Mouse (Mus musculus): ENCODE measurements around the gene Aak1. TPM values are rescaled to one million over a fixed set of nuclear protein-coding genes. Genes with fewer than 3 reads are reported as not detected.

Gene Aak1
- polyA plus RNA-seq, 1 experiment from 2014 or later = 2.2 TPM

DNA sequence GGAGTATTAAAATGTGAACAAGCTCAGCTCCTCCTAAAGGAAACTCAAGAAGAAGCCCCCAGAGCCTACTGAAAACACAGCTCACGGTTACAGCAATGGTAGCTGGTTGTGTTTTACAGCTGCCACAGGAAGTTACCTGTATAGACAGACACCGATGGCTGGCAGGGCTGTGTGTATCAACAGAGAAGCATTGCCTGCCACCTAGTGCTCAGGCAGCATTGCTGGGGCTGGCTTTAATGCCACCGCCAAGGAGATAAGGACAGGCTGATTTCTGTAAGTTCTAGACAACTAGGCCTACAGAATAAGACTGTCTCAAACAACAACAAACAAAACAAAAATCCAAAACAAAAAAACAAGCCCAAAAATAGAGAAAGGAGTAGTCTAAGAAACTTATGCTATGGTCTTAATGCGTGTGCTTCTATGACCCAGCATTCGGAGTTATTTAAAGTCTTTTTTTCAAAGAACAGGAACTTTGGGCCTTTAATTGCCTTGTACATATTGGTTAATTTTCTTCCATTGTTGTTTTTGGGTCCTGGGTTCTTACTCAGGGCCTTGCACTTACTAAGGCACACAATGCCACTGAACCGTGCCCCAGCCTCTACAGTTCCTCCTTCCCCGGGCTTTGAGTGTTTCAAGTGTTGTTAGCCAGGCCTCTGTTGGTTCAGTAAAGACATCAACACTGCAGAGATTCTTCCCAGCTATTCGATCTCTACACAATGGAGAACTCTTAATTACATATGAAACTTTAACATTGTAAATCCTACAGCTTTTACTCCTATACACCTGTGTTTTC is 136.2 kb downstream of the Aak1 start:
- Histone ChIP-seq H3K27me3 (ENCODE audit: insufficient read depth, low read length) (no peaks in the 10 kb centered on the region), H3K9me3 (ENCODE audit: low read length) (no peaks in the 10 kb centered on the region), H3K4me2 (ENCODE audit: low read depth, low read length) (no peak overlapping the region), H3K4me3 (ENCODE audit: low read depth, low read length) (no peak overlapping the region), H3K27ac (ENCODE audit: low read depth) (no peak overlapping the region), H3K4me1 (ENCODE audit: insufficient read depth) (no peaks in the 10 kb centered on the region), H3K9ac (replicated peaks) (no peak overlapping the region), H3K36me3 (replicated peaks; ENCODE audit: insufficient read depth, low read length) (0 out of 2 replicates have a peak, but pooled peaks cover 4% of the 10 kb centered on the region)
- TF ChIP-seq CTCF (IDR thresholded peaks at IDR 0.05; ENCODE audit: low read depth) = no peak
- no peak for TF ChIP-seq EP300 (IDR thresholded peaks at IDR 0.05; ENCODE audit: low read depth)
- ATAC-seq (no peak), DNase-seq (no peak)
- 78% methylated on average over 8 of the region's 8 CpGs for WGBS (ENCODE audit: insufficient replicate concordance)

- H3K4me3 ChIP-seq (ENCODE audit: low read depth, low read length) = no peak overlapping the region
- H3K9ac ChIP-seq (replicated peaks) = no peak overlapping the region
- TF ChIP-seq EP300 (IDR thresholded peaks at IDR 0.05; ENCODE audit: low read depth) = no peak
- 79% methylated on average over 6 of the region's 6 CpGs for WGBS (ENCODE audit: insufficient replicate concordance)
- H3K27ac ChIP-seq (ENCODE audit: low read depth) = no peak overlapping the region
- no peak overlapping the region for H3K4me2 ChIP-seq (ENCODE audit: low read depth, low read length)
- no peaks in the 10 kb centered on the region for H3K36me3 ChIP-seq (replicated peaks; ENCODE audit: insufficient read depth, low read length)
- ATAC-seq = no peak
- no peaks in the 10 kb centered on the region for H3K9me3 ChIP-seq (ENCODE audit: low read length)
- H3K27me3 ChIP-seq (ENCODE audit: insufficient read depth, low read length) = no peaks in the 10 kb centered on the region
- H3K4me1 ChIP-seq (ENCODE audit: insufficient read depth) = no peaks in the 10 kb centered on the region
- DNase-seq = no peak
Observed at GRCm38 (mm10) chr6:86989576-86989975, 140.3 kb downstream of the Aak1 start.

GRCm38 (mm10) chr6:86991041-86991440 is 141.7 kb downstream of the Aak1 start:
- WGBS (ENCODE audit: insufficient replicate concordance) = 81% methylated on average over 3 of the region's 3 CpGs
- ATAC-seq = no peak
- DNase-seq = no peak

GRCm38 (mm10) chr6:86992349-86992748 is 143.0 kb downstream of the Aak1 start:
- H3K4me1 ChIP-seq (ENCODE audit: insufficient read depth) = no peaks in the 10 kb centered on the region
- no peak for ATAC-seq
- 86% methylated on average over 8 of the region's 8 CpGs for WGBS (ENCODE audit: insufficient replicate concordance)

More at GRCm38 (mm10) chr6:86991041-86991440, 141.7 kb downstream of the Aak1 start:
- TF ChIP-seq EP300 (IDR thresholded peaks at IDR 0.05; ENCODE audit: low read depth) = no peak
- TF ChIP-seq CTCF (IDR thresholded peaks at IDR 0.05; ENCODE audit: low read depth) = no peak
- H3K27ac ChIP-seq (ENCODE audit: low read depth) = no peak overlapping the region
- no peak overlapping the region for H3K9ac ChIP-seq (replicated peaks)
- H3K4me2 ChIP-seq (ENCODE audit: low read depth, low read length) = no peak overlapping the region
- no peaks in the 10 kb centered on the region for H3K27me3 ChIP-seq (ENCODE audit: insufficient read depth, low read length)
- no peaks in the 10 kb centered on the region for H3K4me1 ChIP-seq (ENCODE audit: insufficient read depth)
- no peaks in the 10 kb centered on the region; the same call in 1 of the 2 replicates for H3K36me3 ChIP-seq (replicated peaks; ENCODE audit: insufficient read depth, low read length)
- no peaks in the 10 kb centered on the region for H3K9me3 ChIP-seq (ENCODE audit: low read length)
- no peak overlapping the region for H3K4me3 ChIP-seq (ENCODE audit: low read depth, low read length)

GRCm38 (mm10) chr6:86994254-86994653 is 144.9 kb downstream of the Aak1 start:
- ATAC-seq (no peak), DNase-seq (no peak)
- WGBS (ENCODE audit: insufficient replicate concordance) = 49% methylated on average over 4 of the region's 4 CpGs
- Histone ChIP-seq H3K4me2 (ENCODE audit: low read depth, low read length) (no peak overlapping the region), H3K9me3 (ENCODE audit: low read length) (no peaks in the 10 kb centered on the region), H3K27ac (ENCODE audit: low read depth) (no peak overlapping the region), H3K4me3 (ENCODE audit: low read depth, low read length) (no peak overlapping the region), H3K36me3 (replicated peaks; ENCODE audit: insufficient read depth, low read length) (peaks cover 15% of the 10 kb centered on the region), H3K4me1 (ENCODE audit: insufficient read depth) (no peaks in the 10 kb centered on the region), H3K9ac (replicated peaks) (no peak overlapping the region), H3K27me3 (ENCODE audit: insufficient read depth, low read length) (no peaks in the 10 kb centered on the region)
- no peak for TF ChIP-seq EP300 (IDR thresholded peaks at IDR 0.05; ENCODE audit: low read depth)
- no peak for TF ChIP-seq CTCF (IDR thresholded peaks at IDR 0.05; ENCODE audit: low read depth)

More at GRCm38 (mm10) chr6:86992349-86992748, 143.0 kb downstream of the Aak1 start:
- H3K36me3 ChIP-seq (replicated peaks; ENCODE audit: insufficient read depth, low read length) = peaks cover under 1% of the 10 kb centered on the region
- H3K27me3 ChIP-seq (ENCODE audit: insufficient read depth, low read length) = no peaks in the 10 kb centered on the region
- DNase-seq = no peak
- no peaks in the 10 kb centered on the region for H3K9me3 ChIP-seq (ENCODE audit: low read length)
- no peak overlapping the region for H3K27ac ChIP-seq (ENCODE audit: low read depth)
- H3K4me3 ChIP-seq (ENCODE audit: low read depth, low read length) = no peak overlapping the region
- H3K9ac ChIP-seq (replicated peaks) = no peak overlapping the region
- no peak overlapping the region for H3K4me2 ChIP-seq (ENCODE audit: low read depth, low read length)
- TF ChIP-seq EP300 (IDR thresholded peaks at IDR 0.05; ENCODE audit: low read depth) (no peak), CTCF (IDR thresholded peaks at IDR 0.05; ENCODE audit: low read depth) (no peak)

GRCm38 (mm10) chr6:86996629-86997307 is 147.5 kb downstream of the Aak1 start:
- H3K9me3 ChIP-seq (ENCODE audit: low read length) = no peaks in the 10 kb centered on the region
- DNase-seq = no peak
- peaks cover 15% of the 10 kb centered on the region for H3K36me3 ChIP-seq (replicated peaks; ENCODE audit: insufficient read depth, low read length)
- no peaks in the 10 kb centered on the region for H3K27me3 ChIP-seq (ENCODE audit: insufficient read depth, low read length)
- no peaks in the 10 kb centered on the region for H3K4me1 ChIP-seq (ENCODE audit: insufficient read depth)
- H3K4me3 ChIP-seq (ENCODE audit: low read depth, low read length) = no peak overlapping the region
- TF ChIP-seq EP300 (IDR thresholded peaks at IDR 0.05; ENCODE audit: low read depth) (no peak), CTCF (IDR thresholded peaks at IDR 0.05; ENCODE audit: low read depth) (no peak)
- H3K4me2 ChIP-seq (ENCODE audit: low read depth, low read length) = no peak overlapping the region
- WGBS (ENCODE audit: insufficient replicate concordance) = 86% methylated on average over 5 of the region's 5 CpGs
- H3K27ac ChIP-seq (ENCODE audit: low read depth) = no peak overlapping the region
- ATAC-seq = no peak
- no peak overlapping the region for H3K9ac ChIP-seq (replicated peaks)

All from liver, postnatal 0 days (tissue).